Comparison of ENCODE assay signal across 26 mouse cellular contexts in the genomic region with DNA sequence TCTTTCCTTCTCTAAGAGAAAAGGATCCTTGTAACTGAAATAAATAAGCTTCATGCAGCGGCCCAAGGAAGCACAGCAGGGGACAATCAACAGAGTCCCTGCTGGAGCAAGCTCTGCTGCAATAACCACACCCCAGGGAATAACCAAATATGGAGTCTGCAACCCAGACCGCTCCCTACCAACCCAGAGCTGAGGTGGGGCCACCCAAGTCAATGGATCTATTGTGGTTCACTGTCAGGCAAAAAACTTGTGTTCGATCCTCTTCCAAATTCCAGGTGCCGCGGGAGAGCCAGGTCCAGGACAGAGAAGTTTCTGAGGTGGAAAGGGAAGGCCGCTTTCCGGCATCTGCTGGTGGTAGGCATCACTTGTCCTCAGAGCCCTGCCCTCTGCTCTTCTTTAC.
"Had no signal": no experiment of that assay in that cellular context is flagged by ENCODE, and none has a peak within 500 bp of the region (broad histone marks: within the 10 kb centered on the region; RNA-seq: fewer than 3 reads in every experiment).

No protein-coding gene starts in this region.

- H3K4me2 ChIP-seq: heart, embryonic 11.5 days; hindbrain, embryonic 12.5 days; hindbrain, embryonic 14.5 days; intestine, embryonic 15.5 days; kidney, embryonic 15.5 days; limb, embryonic 13.5 days; limb, embryonic 15.5 days; liver, embryonic 12.5 days had no signal

- H3K4me3 ChIP-seq: hindbrain, embryonic 10.5 days; hindbrain, embryonic 12.5 days; intestine, embryonic 15.5 days; kidney, embryonic 15.5 days; limb, embryonic 13.5 days; limb, embryonic 15.5 days; liver, embryonic 12.5 days had no signal

- H3K27me3 ChIP-seq: hindbrain, embryonic 12.5 days; intestine, embryonic 15.5 days; kidney, embryonic 15.5 days; limb, embryonic 13.5 days; limb, embryonic 15.5 days; liver, embryonic 12.5 days had no signal

- H3K36me3 ChIP-seq: hindbrain, embryonic 10.5 days; hindbrain, embryonic 12.5 days; intestine, embryonic 15.5 days; kidney, embryonic 15.5 days; limb, embryonic 13.5 days; limb, embryonic 15.5 days; liver, embryonic 12.5 days had no signal

- H3K27ac ChIP-seq: hindbrain, embryonic 10.5 days; hindbrain, embryonic 12.5 days; hindbrain, embryonic 14.5 days; intestine, embryonic 15.5 days; kidney, embryonic 15.5 days; kidney, postnatal 0 days; limb, embryonic 13.5 days; limb, embryonic 15.5 days; liver, embryonic 12.5 days; liver, embryonic 14.5 days had no signal

- ATAC-seq: hindbrain, embryonic 16.5 days; inflammation-experienced regulatory T-cells, adult 6 months; intestine, embryonic 15.5 days; intestine, postnatal 0 days; liver, embryonic 12.5 days had no signal

- H3K9me3 ChIP-seq: hindbrain, embryonic 10.5 days; hindbrain, embryonic 12.5 days; intestine, embryonic 15.5 days; kidney, embryonic 15.5 days; limb, embryonic 13.5 days; limb, embryonic 15.5 days; liver, embryonic 12.5 days had no signal

- H3K9ac ChIP-seq: hindbrain, embryonic 12.5 days; hindbrain, embryonic 14.5 days; intestine, embryonic 15.5 days; kidney, embryonic 15.5 days; limb, embryonic 13.5 days; limb, embryonic 15.5 days; liver, embryonic 12.5 days; liver, embryonic 14.5 days had no signal

- DNase-seq: gastrocnemius, postnatal 14 days; gastrocnemius, postnatal 36 days; heart, adult 18-20 months; heart, postnatal 10 days; heart, postnatal 4 days; kidney, adult 2 months; kidney, adult 9 months; kidney, postnatal 14 days; kidney, postnatal 36 days; layer of hippocampus, adult 9-11 months; layer of hippocampus, postnatal 36 days; left cerebral cortex, postnatal 4 days had no signal

- H3K4me1 ChIP-seq: hindbrain, embryonic 12.5 days; intestine, embryonic 15.5 days; kidney, embryonic 15.5 days; limb, embryonic 13.5 days; liver, embryonic 12.5 days had no signal
